Mouse (Mus musculus): ENCODE measurements around the gene Pkp1. TPM values are rescaled to one million over a fixed set of nuclear protein-coding genes. Genes with fewer than 3 reads are reported as not detected.

Gene Pkp1
- polyA plus RNA-seq, 1 experiment from 2014 or later = 0.20 TPM

- Histone ChIP-seq H3K4me2 (no peak overlapping the region), H3K4me1 (no peaks in the 10 kb centered on the region), H3K4me3 (replicated peaks) (no peak overlapping the region), H3K27me3 (peaks cover 12% of the 10 kb centered on the region; the same call in 1 of the 2 replicates), H3K9ac (no peak overlapping the region), H3K9me3 (no peaks in the 10 kb centered on the region), H3K36me3 (replicated peaks) (no peaks in the 10 kb centered on the region), H3K27ac (no peak overlapping the region)
- no peak for ATAC-seq (ENCODE audit: low FRiP score)
- WGBS = 89% methylated on average over 6 of the region's 6 CpGs
These were observed 54.2 kb downstream of the Pkp1 start for GRCm38 (mm10) chr1:135864830-135865229.

- no peaks in the 10 kb centered on the region for H3K36me3 ChIP-seq (replicated peaks)
- H3K9ac ChIP-seq = no peak overlapping the region
- H3K27me3 ChIP-seq = peaks cover 12% of the 10 kb centered on the region; the same call in 1 of the 2 replicates
- H3K9me3 ChIP-seq = no peaks in the 10 kb centered on the region
- 83% methylated on average over 9 of the region's 9 CpGs for WGBS
- H3K4me2 ChIP-seq = no peak overlapping the region
- no peak overlapping the region for H3K4me3 ChIP-seq (replicated peaks)
- no peaks in the 10 kb centered on the region for H3K4me1 ChIP-seq
- no peak overlapping the region for H3K27ac ChIP-seq
- ATAC-seq (ENCODE audit: low FRiP score) = no peak
These were observed 55.1 kb downstream of the Pkp1 start for GRCm38 (mm10) chr1:135863786-135864335.

GRCm38 (mm10) chr1:135862561-135862960 is 56.4 kb downstream of the Pkp1 start:
- no peak overlapping the region for H3K9ac ChIP-seq
- H3K27me3 ChIP-seq = peaks cover 12% of the 10 kb centered on the region; the same call in 1 of the 2 replicates
- WGBS = 82% methylated on average over 5 of the region's 5 CpGs
- no peak overlapping the region for H3K27ac ChIP-seq
- H3K9me3 ChIP-seq = no peaks in the 10 kb centered on the region
- H3K4me3 ChIP-seq (replicated peaks) = no peak overlapping the region
- ATAC-seq (ENCODE audit: low FRiP score) = no peak
- H3K36me3 ChIP-seq (replicated peaks) = no peaks in the 10 kb centered on the region
- no peaks in the 10 kb centered on the region for H3K4me1 ChIP-seq
- no peak overlapping the region for H3K4me2 ChIP-seq

- 74% methylated on average over 9 of the region's 9 CpGs for WGBS
- Histone ChIP-seq H3K4me1 (no peaks in the 10 kb centered on the region), H3K36me3 (replicated peaks) (no peaks in the 10 kb centered on the region), H3K4me2 (no peak overlapping the region), H3K9ac (no peak overlapping the region), H3K4me3 (replicated peaks) (no peak overlapping the region), H3K27me3 (peaks cover 12% of the 10 kb centered on the region; the same call in 1 of the 2 replicates), H3K9me3 (no peaks in the 10 kb centered on the region), H3K27ac (no peak overlapping the region)
- no peak for ATAC-seq (ENCODE audit: low FRiP score)
These were observed 56.9 kb downstream of the Pkp1 start for GRCm38 (mm10) chr1:135861980-135862552.

GRCm38 (mm10) chr1:135861091-135861490 is 57.9 kb downstream of the Pkp1 start:
- WGBS = 84% methylated on average over 5 of the region's 5 CpGs
- no peaks in the 10 kb centered on the region for H3K9me3 ChIP-seq
- peaks cover 4% of the 10 kb centered on the region; the same call in 1 of the 2 replicates for H3K27me3 ChIP-seq
- H3K4me2 ChIP-seq = no peak overlapping the region
- no peaks in the 10 kb centered on the region for H3K36me3 ChIP-seq (replicated peaks)
- no peaks in the 10 kb centered on the region for H3K4me1 ChIP-seq
- no peak overlapping the region for H3K4me3 ChIP-seq (replicated peaks)
- H3K9ac ChIP-seq = no peak overlapping the region
- H3K27ac ChIP-seq = no peak overlapping the region
- no peak for ATAC-seq (ENCODE audit: low FRiP score)

GRCm38 (mm10) chr1:135858533-135858932 is 60.5 kb downstream of the Pkp1 start:
- 92% methylated on average over 7 of the region's 7 CpGs for WGBS

GRCm38 (mm10) chr1:135857137-135857775 is 61.8 kb downstream of the Pkp1 start:
- 68% methylated on average over 11 of the region's 11 CpGs for whole genome bisulfite sequencing
- ATAC-seq (ENCODE audit: low FRiP score) = no peak
- H3K36me3 ChIP-seq (replicated peaks) = no peaks in the 10 kb centered on the region
- no peak overlapping the region for H3K9ac ChIP-seq
- H3K4me1 ChIP-seq = peaks cover 8% of the 10 kb centered on the region
- no peaks in the 10 kb centered on the region for H3K9me3 ChIP-seq
- H3K4me2 ChIP-seq = no peak overlapping the region
- H3K27ac ChIP-seq = no peak overlapping the region
- no peaks in the 10 kb centered on the region for H3K27me3 ChIP-seq
- H3K4me3 ChIP-seq (replicated peaks) = no peak overlapping the region

More at GRCm38 (mm10) chr1:135858533-135858932, 60.5 kb downstream of the Pkp1 start:
- no peak overlapping the region for H3K27ac ChIP-seq
- H3K27me3 ChIP-seq = no peaks in the 10 kb centered on the region
- no peak for ATAC-seq (ENCODE audit: low FRiP score)
- no peaks in the 10 kb centered on the region for H3K9me3 ChIP-seq
- no peak overlapping the region for H3K4me3 ChIP-seq (replicated peaks)
- H3K9ac ChIP-seq = no peak overlapping the region
- no peak overlapping the region for H3K4me2 ChIP-seq
- no peaks in the 10 kb centered on the region for H3K4me1 ChIP-seq
- H3K36me3 ChIP-seq (replicated peaks) = no peaks in the 10 kb centered on the region

GRCm38 (mm10) chr1:135856070-135856469 is 62.9 kb downstream of the Pkp1 start:
- no peak for ATAC-seq (ENCODE audit: low FRiP score)

GRCm38 (mm10) chr1:135855344-135855687 is 63.7 kb downstream of the Pkp1 start:
- H3K36me3 ChIP-seq (replicated peaks) = no peaks in the 10 kb centered on the region
- H3K9ac ChIP-seq = no peak overlapping the region
- H3K9me3 ChIP-seq = no peaks in the 10 kb centered on the region
- H3K27ac ChIP-seq = no peak overlapping the region
- no peak for ATAC-seq (ENCODE audit: low FRiP score)
- no peaks in the 10 kb centered on the region for H3K27me3 ChIP-seq
- H3K4me3 ChIP-seq (replicated peaks) = no peak overlapping the region
- H3K4me2 ChIP-seq = no peak overlapping the region
- 96% methylated on average over 1 of the region's 1 CpGs for WGBS
- peaks cover 18% of the 10 kb centered on the region for H3K4me1 ChIP-seq

More at GRCm38 (mm10) chr1:135856070-135856469, 62.9 kb downstream of the Pkp1 start:
- 62% methylated on average over 4 of the region's 4 CpGs for WGBS
- H3K36me3 ChIP-seq (replicated peaks) = no peaks in the 10 kb centered on the region
- no peak overlapping the region for H3K9ac ChIP-seq
- no peak overlapping the region for H3K4me3 ChIP-seq (replicated peaks)
- H3K27ac ChIP-seq = no peak overlapping the region
- no peaks in the 10 kb centered on the region for H3K9me3 ChIP-seq
- peaks cover 18% of the 10 kb centered on the region for H3K4me1 ChIP-seq
- H3K27me3 ChIP-seq = no peaks in the 10 kb centered on the region
- H3K4me2 ChIP-seq = no peak overlapping the region

- no peak for ATAC-seq (ENCODE audit: low FRiP score)
- 86% methylated on average over 6 of the region's 6 CpGs for WGBS
- Histone ChIP-seq H3K27me3 (no peaks in the 10 kb centered on the region), H3K4me2 (no peak overlapping the region), H3K4me3 (replicated peaks) (no peak overlapping the region), H3K9ac (no peak overlapping the region), H3K9me3 (no peaks in the 10 kb centered on the region), H3K27ac (no peak overlapping the region), H3K36me3 (replicated peaks) (no peaks in the 10 kb centered on the region), H3K4me1 (peaks cover 18% of the 10 kb centered on the region)
These were observed 64.2 kb downstream of the Pkp1 start for GRCm38 (mm10) chr1:135854591-135855343.

- no peak overlapping the region for H3K4me2 ChIP-seq
- WGBS = 94% methylated on average over 4 of the region's 4 CpGs
- no peak overlapping the region for H3K4me3 ChIP-seq (replicated peaks)
- peaks cover 22% of the 10 kb centered on the region for H3K4me1 ChIP-seq
- H3K27me3 ChIP-seq = no peaks in the 10 kb centered on the region
- no peaks in the 10 kb centered on the region for H3K36me3 ChIP-seq (replicated peaks)
- H3K27ac ChIP-seq = no peak overlapping the region
- ATAC-seq (ENCODE audit: low FRiP score) = no peak
- no peaks in the 10 kb centered on the region for H3K9me3 ChIP-seq
- no peak overlapping the region for H3K9ac ChIP-seq
These were observed 65.8 kb downstream of the Pkp1 start for GRCm38 (mm10) chr1:135853200-135853599.

- no peaks in the 10 kb centered on the region for H3K36me3 ChIP-seq (replicated peaks)
- no peaks in the 10 kb centered on the region for H3K9me3 ChIP-seq
- no peaks in the 10 kb centered on the region for H3K27me3 ChIP-seq
- WGBS = 45% methylated on average over 13 of the region's 13 CpGs
- peak; percentile 77; the same call in 1 of the 2 replicates for ATAC-seq (ENCODE audit: low FRiP score)
- no peak overlapping the region for H3K9ac ChIP-seq
- H3K4me3 ChIP-seq (replicated peaks) = no peak overlapping the region
- H3K4me1 ChIP-seq = peaks cover 22% of the 10 kb centered on the region
- H3K4me2 ChIP-seq = no peak overlapping the region
- H3K27ac ChIP-seq = 0 out of 2 replicates have a peak overlapping the region, but pooled peaks have one; percentile 5
These were observed 66.8 kb downstream of the Pkp1 start for GRCm38 (mm10) chr1:135852044-135852756.
